ENCODE assay signal across 16 mouse cellular contexts in the genomic region with DNA sequence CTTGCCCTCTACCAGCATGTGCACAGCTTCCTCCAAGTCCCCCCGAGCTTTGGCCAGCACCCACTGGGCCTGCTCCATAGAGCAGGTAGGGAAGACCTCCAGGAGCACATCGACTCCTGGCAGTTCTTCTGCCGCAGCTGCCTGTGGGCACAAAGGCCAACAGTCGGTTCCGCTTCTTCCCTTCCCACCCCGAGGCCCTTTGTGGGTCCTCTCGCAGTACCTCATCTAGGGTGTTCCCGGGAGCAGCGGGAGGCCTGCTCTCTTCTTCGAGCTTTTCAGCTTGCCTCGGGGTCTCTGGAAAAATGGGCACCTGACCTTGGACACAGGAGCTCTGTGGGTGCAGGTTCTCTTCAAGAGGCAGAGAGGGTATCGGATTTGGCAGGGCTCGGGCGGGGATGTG.
"Had no signal": no experiment of that assay in that cellular context is flagged by ENCODE, and none has a peak within 500 bp of the region (broad histone marks: within the 10 kb centered on the region; RNA-seq: fewer than 3 reads in every experiment).

No protein-coding gene starts in this region.

- ATAC-seq: liver, embryonic 12.5 days had no signal

- H3K27ac ChIP-seq: limb, embryonic 15.5 days; liver, embryonic 12.5 days; midbrain, embryonic 12.5 days; neural tube, embryonic 12.5 days had no signal

- H3K9me3 ChIP-seq: limb, embryonic 15.5 days; liver, embryonic 12.5 days; midbrain, embryonic 12.5 days; neural tube, embryonic 12.5 days had no signal

- H3K4me2 ChIP-seq: limb, embryonic 15.5 days; liver, embryonic 12.5 days; lung, embryonic 14.5 days; midbrain, embryonic 12.5 days had no signal

- H3K4me3 ChIP-seq: limb, embryonic 15.5 days; liver, embryonic 12.5 days; midbrain, embryonic 12.5 days; myocyte; neural tube, embryonic 12.5 days had no signal

- H3K9ac ChIP-seq: limb, embryonic 15.5 days; liver, embryonic 12.5 days; lung, embryonic 14.5 days; midbrain, embryonic 12.5 days; neural tube, embryonic 12.5 days had no signal

- DNase-seq: kidney, adult 11 months; kidney, adult 9 months; kidney, postnatal 14 days; layer of hippocampus, postnatal 36 days; lung, embryonic 14.5 days; lung, postnatal 10 days; lung, postnatal 4 days; retina, postnatal 1 day; spleen, adult 18-20 months; thymus, adult 18-20 months; thymus, postnatal 14 days had no signal
